Mouse (Mus musculus): ENCODE data around the gene Tssk6.

GRCm38 (mm10) chr8:69938245-69938982, 36.4 kb downstream of the Tssk6 start:
- TF ChIP-seq CTCF (IDR thresholded peaks at IDR 0.05; ENCODE audit: borderline replicate concordance, insufficient read depth, low read length) (no peak), POLR2A (IDR thresholded peaks at IDR 0.05; ENCODE audit: low read depth, low read length) (no peak)

Data from embryonic fibroblast, embryonic 13.5 days (primary cell).